ENCODE assay signal across 8 mouse cellular contexts in genomic region chrX:167382047-167382853, GRCm38 (mm10). TPM values are rescaled to one million over a fixed set of nuclear protein-coding genes. Genes with fewer than 3 reads are reported as not detected.
DNase-seq lines count a peak whose midpoint lies in the region; ATAC-seq and TF ChIP-seq lines count a peak whose summit lies in the region.

Prps2 (minus strand) TSS chrX:167382749.

- peak; percentile 91 for ATAC-seq in hindbrain, embryonic 15.5 days (ENCODE audit: low FRiP score, low read depth)

- H3K27ac ChIP-seq in hindbrain, embryonic 15.5 days (replicated peaks), result peak within 1 kb of the TSS; percentile 48
- peak within 1 kb of the TSS; percentile 85 for H3K27ac ChIP-seq in left cerebral cortex, adult 2 months
- H3K27ac ChIP-seq in macrophage, result peak within 1 kb of the TSS; percentile 34; the same call in 1 of the 2 replicates

- TF ChIP-seq CTCF in left cerebral cortex, adult 2 months (IDR thresholded peaks at IDR 0.05), result no peak

- peaks cover 14% of the 10 kb centered on the region; the same call in 1 of the 2 replicates for H3K27me3 ChIP-seq in hindbrain, embryonic 15.5 days

- peak within 1 kb of the TSS; percentile 43 for H3K9ac ChIP-seq in hindbrain, embryonic 15.5 days

- H3K4me2 ChIP-seq in hindbrain, embryonic 15.5 days, result peak within 1 kb of the TSS; percentile 80

- H3K4me1 ChIP-seq in hindbrain, embryonic 15.5 days (replicated peaks), result no peaks in the 10 kb centered on the region

- DNase-seq in T-cell, adult 2 months (ENCODE audit: low spot score), result peak; percentile 51
- peak; percentile 21 to 27 for DNase-seq in cerebellum, postnatal 25 days
- DNase-seq in frontal cortex, postnatal 36 days (ENCODE audit: low spot score in 2 of 2), result peak; percentile 30 to 36
- DNase-seq in left cerebral cortex, adult 2 months (ENCODE audit: extremely low spot score in 1 of 2, low spot score in 2 of 2), result peak; percentile 31 to 39
- DNase-seq in right cerebral cortex, adult 18-20 months, result peak; percentile 37
- peak; percentile 17 for DNase-seq in urinary bladder, postnatal 14 days (ENCODE audit: low spot score)

- H3K79me2 ChIP-seq in macrophage (ENCODE audit: inconsistent target), result no peaks in the 10 kb centered on the region; the same call in 1 of the 2 replicates

- H3K36me3 ChIP-seq in hindbrain, embryonic 15.5 days, result no peaks in the 10 kb centered on the region
- no peaks in the 10 kb centered on the region for H3K36me3 ChIP-seq in macrophage (ENCODE audit: inconsistent target)

- intact Hi-C loops in left cerebral cortex, adult 2 months (cut with DNase I), result no loop called here

- 21% methylated on average over 38 of the region's 47 CpGs for WGBS in hindbrain, embryonic 15.5 days
- 17% methylated on average over 26 of the region's 47 CpGs for WGBS in macrophage (ENCODE audit: missing documents)

- H3K4me3 ChIP-seq in hindbrain, embryonic 15.5 days, result peak within 1 kb of the TSS; percentile 52
- H3K4me3 ChIP-seq in left cerebral cortex, adult 2 months, result peak within 1 kb of the TSS; percentile 62
- H3K4me3 ChIP-seq in macrophage (ENCODE audit: inconsistent target), result peak within 1 kb of the TSS; percentile 59

- no peaks in the 10 kb centered on the region for H3K9me3 ChIP-seq in hindbrain, embryonic 15.5 days

RNA-seq across cellular contexts. Expression of gene Prps2, which starts in this region (rescaled TPM):
- 13.5 and 15.3 TPM in 2 replicates for polyA plus RNA-seq in hindbrain, embryonic 15.5 days (2015; fragmentation: Nextera tagmentation; extraction: Ambion mirVana)
- total RNA-seq in left cerebral cortex, adult 2 months (2021), result 10 to 100 TPM; 23.3 to 28.9 TPM
- 10 to 100 TPM in 2 of 26 experiments, 1 to 10 TPM in 21, under 1 TPM in 3; 0.34 to 15.8 (median 2.8) TPM for total RNA-seq in macrophage (2018; cell fraction: chromatin; rRNA removed)
- 10 to 100 TPM; 16.8 to 80.9 (median 40.2) TPM for total RNA-seq in macrophage (2018; cell fraction: cytosol; rRNA removed)
- 10 to 100 TPM in 17 of 26 experiments, 1 to 10 TPM in 9; 3.6 to 38.4 (median 12.4) TPM for total RNA-seq in macrophage (2018; cell fraction: nucleus; rRNA removed)
- 35.4 to 46.1 TPM (median 44.4 TPM) in 3 replicates for polyA plus RNA-seq in macrophage (2018)

Comparison
In these comparisons a context has a peak if more than half of its experiments do, and no peak if none do; other contexts are left out.
1. Peak in every context shown above with its lines: DNase-seq, ATAC-seq, H3K4me3 ChIP-seq and H3K27ac ChIP-seq.
2. H3K27ac ChIP-seq: peak in every context shown above with its lines; median percentile 85 in left cerebral cortex, adult 2 months; 48 in hindbrain, embryonic 15.5 days; 34 in macrophage.